Mouse (Mus musculus) colon, adult 2 months (tissue): Measurements from ENCODE around the gene Olfr224. TPM values are rescaled to one million over a fixed set of nuclear protein-coding genes. Genes with fewer than 3 reads are reported as not detected.

Experiments
- polyA plus RNA-seq: library from polyadenylated mRNA; depleted of rRNA; stranded (reverse); fragments of >200 nt; gene quantifications from 2 replicates; pipeline ENCODE4 v1.2.3, GENCODE M21; 2012; rRNA removed

The Olfr224 gene
- polyA plus RNA-seq, result not detected in 2 replicates

GRCm38 (mm10) chr11:58570405-58570804 is at the start of gene Olfr224:
Gene Olfr224 (minus strand): TSS chr11:58570553.

GRCm38 (mm10) chr11:58615975-58616374 is 45.6 kb upstream of the Olfr224 start, which contains the start of gene 2210407C18Rik:
Gene 2210407C18Rik (minus strand): TSS chr11:58616075.

GRCm38 (mm10) chr11:58594814-58595213 is 24.5 kb upstream of the Olfr224 start, which contains the start of gene Olfr324:
Gene Olfr324 (plus strand): TSS chr11:58595114.

GRCm38 (mm10) chr11:58577430-58577829 is 7.1 kb upstream of the Olfr224 start, which contains the start of gene Olfr325:
Gene Olfr325 (plus strand): TSS chr11:58577730.

GRCm38 (mm10) chr11:58555536-58555935 is 14.8 kb downstream of the Olfr224 start, which contains the start of gene Olfr328:
Gene Olfr328 (minus strand): TSS chr11:58555636.

GRCm38 (mm10) chr11:58546322-58546721 is 24.0 kb downstream of the Olfr224 start, which contains the start of gene Olfr329-ps:
Gene Olfr329-ps (minus strand): TSS chr11:58546422.

GRCm38 (mm10) chr11:58534736-58535135 is 35.6 kb downstream of the Olfr224 start, which contains the start of gene Olfr330:
Gene Olfr330 (minus strand): TSS chr11:58534836.

Other genes starting within 250 kb of the Olfr224 start
- gene Zfp672, start 240.2 kb downstream of the Olfr224 start, polyA plus RNA-seq, result 46.9 and 49.0 TPM in 2 replicates
- gene Sh3bp5l, start 239.8 kb downstream of the Olfr224 start, polyA plus RNA-seq, result 36.8 and 41.1 TPM in 2 replicates
- gene Lypd8, start 191.5 kb downstream of the Olfr224 start, polyA plus RNA-seq, result 11,928 and 12,556 TPM in 2 replicates
- gene 1810065E05Rik, start 149.4 kb downstream of the Olfr224 start, polyA plus RNA-seq, result 344 and 578 TPM in 2 replicates
- gene Gm12253, start 138.0 kb downstream of the Olfr224 start, polyA plus RNA-seq, result not detected in 2 replicates
- gene Lypd9, start 117.6 kb downstream of the Olfr224 start, polyA plus RNA-seq, result not detected in 2 replicates
- gene Olfr30, start 108.3 kb downstream of the Olfr224 start, polyA plus RNA-seq, result not detected in 2 replicates
- not detected in 2 replicates for gene Olfr332, start 78.0 kb downstream of the Olfr224 start, polyA plus RNA-seq
- not detected in 2 replicates for gene Olfr331, start 68.0 kb downstream of the Olfr224 start, polyA plus RNA-seq
- not detected in 2 replicates for gene Olfr330, start 35.7 kb downstream of the Olfr224 start, polyA plus RNA-seq
- gene Olfr329-ps, start 24.1 kb downstream of the Olfr224 start, polyA plus RNA-seq, result not detected in 2 replicates
- not detected in 2 replicates for gene Olfr328, start 14.9 kb downstream of the Olfr224 start, polyA plus RNA-seq
- gene Olfr325, start 7.2 kb upstream of the Olfr224 start, polyA plus RNA-seq, result not detected in 2 replicates
- gene Olfr324, start 24.6 kb upstream of the Olfr224 start, polyA plus RNA-seq, result not detected in 2 replicates
- 7.3 and 7.4 TPM in 2 replicates for gene 2210407C18Rik, start 45.5 kb upstream of the Olfr224 start, polyA plus RNA-seq
- gene Olfr323, start 59.9 kb upstream of the Olfr224 start, polyA plus RNA-seq, result not detected in 2 replicates
- gene Trim58, start 69.9 kb upstream of the Olfr224 start, polyA plus RNA-seq, result not detected in 2 replicates
- gene Olfr322, start 88.2 kb upstream of the Olfr224 start, polyA plus RNA-seq, result not detected in 2 replicates
- gene Olfr320, start 110.5 kb upstream of the Olfr224 start, polyA plus RNA-seq, result not detected in 2 replicates
- gene Olfr319, start 128.6 kb upstream of the Olfr224 start, polyA plus RNA-seq, result not detected in 2 replicates
- not detected in 2 replicates for gene Olfr318, start 153.5 kb upstream of the Olfr224 start, polyA plus RNA-seq
- not detected in 2 replicates for gene Olfr317, start 168.7 kb upstream of the Olfr224 start, polyA plus RNA-seq
- gene Olfr316, start 182.2 kb upstream of the Olfr224 start, polyA plus RNA-seq, result not detected in 2 replicates
- not detected in 2 replicates for gene Olfr315, start 202.6 kb upstream of the Olfr224 start, polyA plus RNA-seq
- gene Olfr314, start 212.4 kb upstream of the Olfr224 start, polyA plus RNA-seq, result not detected in 2 replicates
- gene Fam183b, start 231.4 kb upstream of the Olfr224 start, polyA plus RNA-seq, result 0.59 TPM in 1 of 2 replicates, not detected in the other
- not detected in 2 replicates for gene Olfr313, start 244.4 kb upstream of the Olfr224 start, polyA plus RNA-seq